Mouse (Mus musculus): ENCODE measurements around the gene Mfap2.

Mfap2 gene

GRCm38 (mm10) chr4:141010118-141010517 lies at the start of gene Mfap2:
Gene Mfap2, plus strand, starts transcription at chr4:141010418.
- no peak for DNase-seq (ENCODE audit: low read depth in 1 of 2, low spot score in 2 of 2)

- DNase-seq (ENCODE audit: low read depth in 1 of 2, low spot score in 2 of 2) = peak; percentile 90 to 94
Observed at GRCm38 (mm10) chr4:140960781-140961466, 49.3 kb upstream of the Mfap2 start, which contains the start of gene Sdhb. Gene Sdhb, plus strand, starts transcription at chr4:140961203.

- no peak for DNase-seq (ENCODE audit: low read depth in 1 of 2, low spot score in 2 of 2)
Observed at GRCm38 (mm10) chr4:140961467-140962206, 48.6 kb upstream of the Mfap2 start.

GRCm38 (mm10) chr4:140962207-140962909 lies 47.9 kb upstream of the Mfap2 start:
- DNase-seq (ENCODE audit: low read depth in 1 of 2, low spot score in 2 of 2) = no peak

DNA sequence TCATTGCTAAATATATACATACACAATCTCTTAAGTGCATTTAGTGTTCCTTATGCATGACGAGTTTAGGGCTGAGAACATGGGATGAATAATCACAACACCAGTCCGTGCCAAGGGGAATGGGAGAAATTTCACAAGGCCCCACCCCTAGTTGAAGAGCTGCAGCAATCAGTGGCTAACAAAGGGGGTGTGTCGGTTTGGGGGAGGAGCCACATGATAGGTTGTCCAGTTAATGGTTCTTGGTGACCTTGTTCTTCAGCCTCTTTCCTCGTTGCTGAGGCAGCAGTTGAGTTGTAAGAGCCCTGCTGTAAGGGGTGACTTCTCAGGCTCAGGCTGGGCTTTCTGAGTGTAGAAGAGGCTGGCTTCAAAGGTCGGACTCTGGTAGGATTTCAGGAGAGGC lies 47.3 kb upstream of the Mfap2 start:
- no peak for DNase-seq (ENCODE audit: low read depth in 1 of 2, low spot score in 2 of 2)

DNA sequence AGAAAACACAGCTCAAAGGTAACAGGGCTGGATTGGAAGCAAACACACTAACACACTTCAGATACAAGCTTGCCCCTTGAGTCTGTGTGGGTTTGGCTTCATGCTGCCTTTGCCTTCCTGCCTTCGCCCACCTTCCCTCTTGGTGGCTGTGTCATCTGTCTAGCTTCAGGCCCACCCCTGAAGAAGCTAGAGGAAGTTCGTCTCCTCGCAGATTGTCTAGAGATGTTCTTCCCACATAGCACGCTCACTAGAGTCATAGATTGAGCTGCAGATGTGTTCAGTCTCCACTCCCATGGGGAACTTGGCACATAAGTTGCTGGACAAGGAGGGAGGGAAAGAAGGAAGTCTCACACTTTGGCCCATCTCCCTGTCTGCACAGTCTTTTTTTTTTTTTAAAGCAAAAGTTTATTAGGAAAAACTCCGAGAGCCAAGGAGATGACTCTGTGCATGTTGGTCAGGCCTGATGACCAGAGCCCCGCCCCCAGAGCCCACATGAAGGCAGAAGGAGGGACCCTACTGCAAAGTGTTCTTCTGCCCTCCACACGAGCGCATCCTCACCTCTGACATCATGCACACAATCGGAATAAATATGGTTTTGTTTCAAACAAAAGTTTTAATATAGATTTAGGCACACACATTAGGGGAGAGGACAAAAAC lies 46.1 kb upstream of the Mfap2 start:
- no peak for DNase-seq (ENCODE audit: low read depth in 1 of 2, low spot score in 2 of 2)

DNA sequence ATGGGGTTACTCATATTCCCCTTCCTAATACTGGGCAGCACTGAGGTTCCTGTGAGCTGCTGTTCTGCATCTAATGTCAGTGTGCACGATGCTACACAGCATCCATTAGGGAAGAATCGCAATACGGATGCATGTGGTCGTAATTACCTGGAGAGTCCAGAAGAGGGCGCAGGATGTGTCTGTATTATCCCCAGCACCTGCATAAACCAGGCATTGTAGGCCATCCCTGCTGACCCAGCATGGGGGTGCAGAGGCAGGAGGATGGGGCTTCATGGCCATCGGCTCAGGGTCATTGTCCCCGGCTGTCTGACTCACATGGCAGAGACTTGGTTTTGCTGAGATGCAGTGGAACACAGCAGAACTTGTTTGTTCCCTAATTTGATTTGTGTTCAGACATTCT lies 45.6 kb upstream of the Mfap2 start:
- DNase-seq (ENCODE audit: low read depth in 1 of 2, low spot score in 2 of 2) = no peak

GRCm38 (mm10) chr4:140967386-140968159 lies 42.6 kb upstream of the Mfap2 start:
- DNase-seq (ENCODE audit: low read depth in 1 of 2, low spot score in 2 of 2) = no peak

DNA sequence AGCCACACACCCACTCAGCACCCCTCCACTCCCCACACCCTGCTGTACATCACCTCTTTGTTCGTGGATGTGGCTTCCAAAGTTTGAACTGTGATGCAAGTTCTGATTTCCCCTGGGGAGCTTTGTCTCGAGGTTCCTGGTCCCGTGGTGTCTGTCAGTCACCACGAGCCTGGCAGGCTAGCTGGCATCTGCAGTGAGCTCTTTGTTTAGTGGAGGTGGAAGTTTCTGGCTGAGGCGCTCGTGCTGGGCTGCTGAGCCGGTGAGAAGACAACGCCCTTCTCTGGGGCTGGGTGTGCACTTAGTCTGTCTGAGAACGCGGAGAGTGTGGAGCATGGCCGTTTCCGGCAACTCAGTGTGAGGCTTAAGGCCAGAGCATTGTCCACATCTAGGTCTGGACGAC lies 38.5 kb upstream of the Mfap2 start:
- DNase-seq (ENCODE audit: low read depth in 1 of 2, low spot score in 2 of 2) = no peak

DNA sequence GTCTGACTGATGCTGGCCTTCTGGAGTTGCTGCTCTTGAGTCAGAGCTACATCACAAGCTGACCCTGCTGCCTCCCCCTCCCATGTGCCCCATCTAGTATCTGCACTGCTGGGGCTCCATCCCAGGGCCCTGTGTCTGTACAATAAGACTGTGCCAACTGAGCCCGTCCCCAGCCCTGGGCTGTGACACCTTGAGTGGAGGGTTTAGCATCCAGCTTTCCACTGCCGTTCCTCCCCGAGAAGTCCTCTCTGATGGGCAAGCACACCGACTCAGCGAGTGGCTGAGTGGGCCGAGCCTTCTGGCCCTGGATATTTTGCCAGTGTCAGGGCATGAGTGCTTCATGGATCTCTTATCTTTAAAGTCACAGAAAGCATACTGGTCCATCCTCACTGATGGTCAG lies 35.8 kb upstream of the Mfap2 start:
- no peak for DNase-seq (ENCODE audit: low read depth in 1 of 2, low spot score in 2 of 2)

- no peak for DNase-seq (ENCODE audit: low read depth in 1 of 2, low spot score in 2 of 2)
Observed at GRCm38 (mm10) chr4:140975356-140975755, 34.9 kb upstream of the Mfap2 start.

GRCm38 (mm10) chr4:140977278-140977677 lies 32.9 kb upstream of the Mfap2 start:
- DNase-seq (ENCODE audit: low read depth in 1 of 2, low spot score in 2 of 2) = no peak

DNA sequence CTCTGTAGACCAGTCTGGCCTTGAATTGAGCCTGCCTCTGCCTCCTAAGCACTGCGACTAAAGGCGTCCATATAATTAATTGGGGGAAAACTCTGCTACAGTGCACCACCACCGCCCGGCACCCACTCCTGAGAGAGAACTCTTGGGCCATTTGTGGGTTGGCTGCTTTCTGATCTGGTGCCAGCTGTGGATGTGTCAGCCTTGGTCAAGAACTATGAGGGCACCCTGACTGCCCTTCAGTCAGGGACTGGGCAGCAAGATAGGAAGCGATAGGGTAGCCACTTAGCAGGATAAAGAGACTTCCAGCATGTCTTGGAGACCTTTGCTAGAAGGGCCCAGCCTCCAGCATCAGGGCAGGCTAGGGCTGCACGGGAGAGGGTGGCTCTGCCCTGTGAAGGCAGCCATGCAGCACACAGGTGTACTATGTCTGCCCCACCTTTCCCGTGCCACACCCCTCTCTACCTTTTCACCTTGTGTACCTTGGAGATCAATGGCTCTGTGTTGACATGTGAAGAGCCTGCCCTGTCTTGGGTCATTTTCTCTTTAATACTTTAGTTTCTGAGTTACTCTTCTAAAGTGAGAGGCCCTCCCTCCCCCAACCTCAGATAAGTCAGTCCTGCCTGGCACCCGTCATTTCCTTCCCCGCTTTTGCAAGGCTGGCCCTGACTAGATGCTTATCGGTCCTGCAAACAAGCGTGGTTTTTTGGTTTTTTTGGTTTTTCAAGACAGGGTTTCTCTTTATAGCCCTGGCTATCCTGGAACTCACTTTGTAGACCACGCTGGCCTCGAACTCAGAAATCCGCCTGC lies 32.1 kb upstream of the Mfap2 start:
- no peak for DNase-seq (ENCODE audit: low read depth in 1 of 2, low spot score in 2 of 2)

- no peak for DNase-seq (ENCODE audit: low read depth in 1 of 2, low spot score in 2 of 2)
Observed at GRCm38 (mm10) chr4:140981605-140982004, 28.6 kb upstream of the Mfap2 start.

DNA sequence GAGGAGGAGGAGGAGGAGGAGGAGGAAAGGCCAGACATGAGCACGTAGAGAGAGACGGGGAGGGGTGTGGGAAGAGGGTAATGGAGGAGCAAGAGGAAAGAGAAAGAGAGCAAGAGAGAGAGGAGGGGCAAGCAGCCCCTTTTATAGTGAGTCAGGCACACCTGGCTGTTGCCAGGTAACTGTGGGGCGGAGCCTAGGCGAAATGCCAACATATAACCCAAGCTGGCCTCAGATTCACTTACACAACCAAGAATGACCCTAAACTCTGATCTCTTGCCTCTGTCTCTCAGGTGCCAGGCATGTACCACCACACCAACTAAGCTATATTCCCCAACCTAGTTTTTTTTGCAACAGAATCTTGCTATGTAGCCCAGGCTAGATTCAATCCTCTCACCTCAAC lies 27.4 kb upstream of the Mfap2 start:
- DNase-seq (ENCODE audit: low read depth in 1 of 2, low spot score in 2 of 2) = no peak

- peak; percentile 80 to 81 for DNase-seq (ENCODE audit: low read depth in 1 of 2, low spot score in 2 of 2)
Observed at GRCm38 (mm10) chr4:140983442-140983841, 26.8 kb upstream of the Mfap2 start.

- DNase-seq (ENCODE audit: low read depth in 1 of 2, low spot score in 2 of 2) = no peak
Observed at GRCm38 (mm10) chr4:140984544-140984943, 25.7 kb upstream of the Mfap2 start.

DNA sequence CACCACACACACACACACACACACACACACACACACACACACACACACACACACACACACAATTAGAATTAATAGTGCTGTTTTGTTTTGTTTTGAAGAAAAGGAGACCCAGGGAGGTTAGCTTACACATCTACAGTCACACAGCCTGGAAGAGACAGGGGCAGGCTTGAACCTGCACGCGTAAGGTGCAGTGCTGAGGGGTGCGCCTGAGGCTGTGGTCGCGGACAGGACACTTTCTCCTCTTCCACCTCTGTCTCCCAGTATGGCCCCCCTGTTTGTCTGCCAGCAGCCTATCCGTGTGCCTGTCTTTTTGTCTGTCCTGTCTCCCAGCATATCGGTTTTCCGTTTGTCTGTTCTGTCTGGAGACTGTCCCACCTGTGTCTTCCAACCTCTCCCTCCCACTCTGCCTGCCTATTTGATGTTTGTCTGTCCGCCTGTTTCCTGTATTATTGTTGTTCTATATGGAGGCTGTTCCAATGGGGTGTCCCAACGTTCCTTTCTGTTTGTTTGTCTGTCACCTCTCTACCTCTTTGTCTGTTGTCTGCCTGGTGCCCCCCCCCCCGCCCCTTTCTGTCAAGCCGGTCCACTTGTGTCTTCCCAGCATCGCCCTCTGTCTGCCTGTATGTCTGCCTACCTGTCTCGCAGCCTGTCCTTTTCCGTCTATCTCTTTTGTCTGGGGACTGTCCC lies 24.1 kb upstream of the Mfap2 start:
- DNase-seq (ENCODE audit: low read depth in 1 of 2, low spot score in 2 of 2) = no peak

DNA sequence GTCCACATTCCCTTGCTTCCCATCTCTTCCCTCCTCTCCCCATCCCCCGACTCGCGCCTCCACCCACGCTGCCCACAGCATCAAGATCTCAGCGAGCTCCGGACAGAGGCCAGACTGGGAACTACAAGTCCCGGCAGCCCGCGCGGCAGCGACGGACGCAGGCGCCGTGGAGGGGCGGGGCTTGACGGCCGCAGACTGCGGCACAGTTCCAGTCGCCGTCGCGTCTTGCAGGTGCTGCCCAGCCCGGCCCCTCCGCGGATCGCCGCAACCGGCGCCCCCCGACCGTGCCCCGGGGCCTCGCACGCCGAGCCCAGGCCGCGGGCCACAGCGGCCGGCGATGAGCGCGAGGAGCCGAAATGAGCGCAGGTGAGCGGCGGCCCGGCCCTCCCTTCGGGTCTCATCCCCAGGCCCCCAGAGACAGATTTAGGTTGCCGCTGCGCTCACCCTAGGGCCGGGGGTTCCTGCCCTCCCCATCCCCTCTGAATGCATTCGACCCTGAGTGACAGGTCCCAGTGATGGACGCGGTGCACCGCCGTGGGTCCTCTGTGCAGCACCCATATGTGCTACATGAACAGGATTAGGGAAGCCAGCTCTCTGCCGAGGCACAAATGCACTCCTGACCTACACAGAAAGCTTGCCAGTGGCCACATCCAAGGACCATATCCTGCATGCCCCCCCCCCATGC lies 23.4 kb upstream of the Mfap2 start, which contains the start of gene Atp13a2:
Gene Atp13a2 (plus strand): TSS at position 163 of the 685 bp plus-strand sequence.
- DNase-seq (ENCODE audit: low read depth in 1 of 2, low spot score in 2 of 2) = peak; percentile 36 to 78

Measured in monocyte, adult 2 months (primary cell).